Mouse (Mus musculus): ENCODE results near the gene Map3k13. TPM values are rescaled to one million over a fixed set of nuclear protein-coding genes. Genes with fewer than 3 reads are reported as not detected.

Map3k13 gene
- polyA plus RNA-seq, 1 experiment: 0.12 TPM

GRCm38 (mm10) chr16:21813164-21813834, 19.2 kb downstream of the Map3k13 start:
- TF ChIP-seq CEBPB (IDR thresholded peaks at IDR 0.05; ENCODE audit: low read depth) (no peak), MYOG (IDR thresholded peaks at IDR 0.05; ENCODE audit: control insufficient read depth, extremely low read depth, insufficient read length) (no peak), CTCF (IDR thresholded peaks at IDR 0.05; ENCODE audit: control insufficient read depth, insufficient read depth, insufficient read length) (no peak), USF1 (IDR thresholded peaks at IDR 0.05; ENCODE audit: low read depth) (no peak), FOSL1 (IDR thresholded peaks at IDR 0.05; ENCODE audit: insufficient read depth, low read length, poor library complexity, severe bottlenecking) (no peak), MYOD1 (IDR thresholded peaks at IDR 0.05; ENCODE audit: control insufficient read depth, insufficient read length, low read depth) (no peak), MAX (IDR thresholded peaks at IDR 0.05) (no peak)
- no peak overlapping the region for H3ac ChIP-seq (ENCODE audit: control insufficient read depth, insufficient read length, low read depth)
- no peaks in the 10 kb centered on the region for H3K27me3 ChIP-seq (ENCODE audit: control insufficient read depth, insufficient read depth, insufficient read length)
- H3K79me2 ChIP-seq (ENCODE audit: control insufficient read depth, insufficient read depth): no peaks in the 10 kb centered on the region
- H3K36me3 ChIP-seq (ENCODE audit: control insufficient read depth, insufficient read depth): no peaks in the 10 kb centered on the region
- H3K79me3 ChIP-seq (ENCODE audit: low read depth): no peaks in the 10 kb centered on the region
- H3K4me3 ChIP-seq (ENCODE audit: insufficient read depth, poor library complexity, severe bottlenecking): no peak overlapping the region

GRCm38 (mm10) chr16:21814861-21815668, 20.9 kb downstream of the Map3k13 start:
- Histone ChIP-seq H3K27me3 (ENCODE audit: control insufficient read depth, insufficient read depth, insufficient read length) (no peaks in the 10 kb centered on the region), H3K79me3 (ENCODE audit: low read depth) (no peaks in the 10 kb centered on the region), H3K79me2 (ENCODE audit: control insufficient read depth, insufficient read depth) (no peaks in the 10 kb centered on the region), H3K36me3 (ENCODE audit: control insufficient read depth, insufficient read depth) (no peaks in the 10 kb centered on the region), H3K4me3 (ENCODE audit: insufficient read depth, poor library complexity, severe bottlenecking) (no peak overlapping the region), H3ac (ENCODE audit: control insufficient read depth, insufficient read length, low read depth) (no peak overlapping the region)
- TF ChIP-seq MYOD1 (IDR thresholded peaks at IDR 0.05; ENCODE audit: control insufficient read depth, insufficient read length, low read depth): no peak
- TF ChIP-seq CTCF (IDR thresholded peaks at IDR 0.05; ENCODE audit: control insufficient read depth, insufficient read depth, insufficient read length): no peak
- no peak for TF ChIP-seq MYOG (IDR thresholded peaks at IDR 0.05; ENCODE audit: control insufficient read depth, extremely low read depth, insufficient read length)
- TF ChIP-seq USF1 (IDR thresholded peaks at IDR 0.05; ENCODE audit: low read depth): no peak
- no peak for TF ChIP-seq CEBPB (IDR thresholded peaks at IDR 0.05; ENCODE audit: low read depth)
- no peak for TF ChIP-seq FOSL1 (IDR thresholded peaks at IDR 0.05; ENCODE audit: insufficient read depth, low read length, poor library complexity, severe bottlenecking)
- TF ChIP-seq MAX (IDR thresholded peaks at IDR 0.05): no peak

DNA sequence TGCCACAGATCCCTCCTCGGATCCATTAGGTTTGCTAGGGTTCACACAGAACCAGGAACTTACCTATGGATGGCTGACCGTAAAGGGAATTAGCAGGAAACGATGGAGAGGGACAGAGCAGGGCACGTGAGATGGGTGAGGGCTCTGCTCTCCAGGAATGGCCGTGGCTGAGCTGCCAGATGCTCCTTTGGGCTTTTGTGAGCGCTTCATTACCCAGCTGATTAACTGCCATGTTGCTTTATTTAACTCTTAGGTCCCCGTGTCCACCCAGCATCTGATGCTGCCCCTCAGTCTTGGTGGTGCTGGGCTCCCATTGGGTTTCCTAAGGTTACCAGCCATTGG, 21.5 kb downstream of the Map3k13 start:
- no peak overlapping the region for H3K4me3 ChIP-seq (ENCODE audit: insufficient read depth, poor library complexity, severe bottlenecking)
- H3K36me3 ChIP-seq (ENCODE audit: control insufficient read depth, insufficient read depth): no peaks in the 10 kb centered on the region
- H3ac ChIP-seq (ENCODE audit: control insufficient read depth, insufficient read length, low read depth): no peak overlapping the region
- TF ChIP-seq CTCF (IDR thresholded peaks at IDR 0.05; ENCODE audit: control insufficient read depth, insufficient read depth, insufficient read length) (no peak), MYOD1 (IDR thresholded peaks at IDR 0.05; ENCODE audit: control insufficient read depth, insufficient read length, low read depth) (no peak), MYOG (IDR thresholded peaks at IDR 0.05; ENCODE audit: control insufficient read depth, extremely low read depth, insufficient read length) (no peak), CEBPB (IDR thresholded peaks at IDR 0.05; ENCODE audit: low read depth) (no peak), MAX (IDR thresholded peaks at IDR 0.05) (no peak), FOSL1 (IDR thresholded peaks at IDR 0.05; ENCODE audit: insufficient read depth, low read length, poor library complexity, severe bottlenecking) (no peak), USF1 (IDR thresholded peaks at IDR 0.05; ENCODE audit: low read depth) (no peak)
- no peaks in the 10 kb centered on the region for H3K79me3 ChIP-seq (ENCODE audit: low read depth)
- H3K79me2 ChIP-seq (ENCODE audit: control insufficient read depth, insufficient read depth): no peaks in the 10 kb centered on the region
- H3K27me3 ChIP-seq (ENCODE audit: control insufficient read depth, insufficient read depth, insufficient read length): no peaks in the 10 kb centered on the region

DNA sequence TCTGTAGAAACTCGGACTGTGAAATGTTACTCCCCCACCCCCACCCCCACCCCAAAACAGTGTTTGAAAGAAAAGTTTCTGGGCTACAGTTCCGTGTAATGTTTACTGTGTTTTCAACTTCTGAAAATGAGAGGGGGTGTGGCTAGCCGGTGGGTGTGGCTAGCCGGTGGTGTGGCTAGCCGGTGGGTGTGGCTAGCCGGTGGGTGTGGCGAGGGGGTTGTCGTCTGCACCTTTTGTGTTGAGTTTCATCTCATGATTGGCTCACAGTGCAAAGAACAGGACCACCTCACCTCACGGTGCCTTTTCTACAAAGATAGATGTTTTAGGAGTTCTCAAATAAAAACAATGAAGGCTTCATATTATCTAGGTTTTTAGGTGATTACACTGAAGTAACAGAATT, 24.0 kb downstream of the Map3k13 start:
- Histone ChIP-seq H3ac (ENCODE audit: control insufficient read depth, insufficient read length, low read depth) (no peak overlapping the region), H3K79me2 (ENCODE audit: control insufficient read depth, insufficient read depth) (no peaks in the 10 kb centered on the region), H3K36me3 (ENCODE audit: control insufficient read depth, insufficient read depth) (no peaks in the 10 kb centered on the region), H3K27me3 (ENCODE audit: control insufficient read depth, insufficient read depth, insufficient read length) (no peaks in the 10 kb centered on the region), H3K4me3 (ENCODE audit: insufficient read depth, poor library complexity, severe bottlenecking) (no peak overlapping the region), H3K79me3 (ENCODE audit: low read depth) (no peaks in the 10 kb centered on the region)
- no peak for TF ChIP-seq MAX (IDR thresholded peaks at IDR 0.05)

- Histone ChIP-seq H3K27me3 (ENCODE audit: control insufficient read depth, insufficient read depth, insufficient read length) (no peaks in the 10 kb centered on the region), H3K4me3 (ENCODE audit: insufficient read depth, poor library complexity, severe bottlenecking) (no peak overlapping the region), H3K36me3 (ENCODE audit: control insufficient read depth, insufficient read depth) (no peaks in the 10 kb centered on the region), H3ac (ENCODE audit: control insufficient read depth, insufficient read length, low read depth) (no peak overlapping the region), H3K79me2 (ENCODE audit: control insufficient read depth, insufficient read depth) (no peaks in the 10 kb centered on the region), H3K79me3 (ENCODE audit: low read depth) (no peaks in the 10 kb centered on the region)
- TF ChIP-seq CTCF (IDR thresholded peaks at IDR 0.05; ENCODE audit: control insufficient read depth, insufficient read depth, insufficient read length): no peak
- no peak for TF ChIP-seq MAX (IDR thresholded peaks at IDR 0.05)
- no peak for TF ChIP-seq CEBPB (IDR thresholded peaks at IDR 0.05; ENCODE audit: low read depth)
- no peak for TF ChIP-seq MYOG (IDR thresholded peaks at IDR 0.05; ENCODE audit: control insufficient read depth, extremely low read depth, insufficient read length)
- no peak for TF ChIP-seq USF1 (IDR thresholded peaks at IDR 0.05; ENCODE audit: low read depth)
- no peak for TF ChIP-seq MYOD1 (IDR thresholded peaks at IDR 0.05; ENCODE audit: control insufficient read depth, insufficient read length, low read depth)
- no peak for TF ChIP-seq FOSL1 (IDR thresholded peaks at IDR 0.05; ENCODE audit: insufficient read depth, low read length, poor library complexity, severe bottlenecking)
Measured at GRCm38 (mm10) chr16:21818629-21819028, 24.5 kb downstream of the Map3k13 start.
